Mouse (Mus musculus) bone marrow, adult 2 months (tissue): ENCODE data around the gene Nvl.

Experiments used
- CTCF ChIP-seq: fragments of 200-500 bp; IDR thresholded peaks from 2 replicates; pipeline ENCODE4 v1.5.1; 2011; ENCODE audit warnings: low read length, control low read depth; ENCODE audit not compliant: control insufficient read depth, insufficient read depth
- POLR2A ChIP-seq: fragments of 200-500 bp; IDR thresholded peaks from 2 replicates; pipeline ENCODE4 v1.6.1; 2011; ENCODE audit warnings: low read depth, mild to moderate bottlenecking, control low read depth, low read length, borderline replicate concordance; ENCODE audit not compliant: control insufficient read depth

DNA sequence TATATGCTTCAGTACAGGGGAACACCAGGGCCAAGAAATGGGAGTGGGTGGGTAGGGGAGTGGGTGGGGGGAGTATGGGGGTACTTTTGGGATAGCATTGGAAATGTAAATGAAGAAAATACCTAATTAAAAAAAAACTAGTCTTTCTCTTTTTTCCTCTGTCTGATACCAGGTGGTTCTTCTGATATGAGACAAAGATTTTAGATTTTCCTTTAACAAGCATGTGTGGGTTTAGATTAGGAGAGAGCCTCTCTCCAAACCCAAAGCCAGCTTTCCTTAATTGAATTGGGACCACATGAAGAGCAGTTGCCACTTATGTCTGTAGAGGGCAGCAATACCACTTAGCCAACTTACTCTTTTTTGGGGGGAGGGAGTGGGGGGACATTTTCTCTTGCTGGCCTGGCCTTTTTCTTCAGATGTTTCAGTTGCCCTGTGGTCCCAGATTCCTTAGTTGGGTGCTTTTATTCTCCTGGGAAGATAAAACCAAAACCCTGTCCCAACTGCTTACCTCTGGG, 94.6 kb downstream of the Nvl start:
- no peak for TF ChIP-seq CTCF
- no peak for TF ChIP-seq POLR2A
